Mouse (Mus musculus) limb, embryonic 15.5 days (tissue): Measurements from ENCODE around the gene Pde1a. TPM values are rescaled to one million over a fixed set of nuclear protein-coding genes. Genes with fewer than 3 reads are reported as not detected.
"Not testable (repeated sequence)": the region's sequence is repeated elsewhere in the genome, so short reads cannot be mapped to it uniquely, and the experiment has no call there.

ENCODE experiments used
- ATAC-seq: fragments of 200-750 bp; cut with Nextera tagmentation; 2 replicates; pipeline ENCODE4 v1.8.0; 2017; ENCODE audit warnings: low read depth, moderate TSS enrichment; ENCODE audit not compliant: insufficient number of reproducible peaks, low FRiP score, low TSS enrichment
- H3K27ac ChIP-seq: fragments of 300-500 bp; sonication (generic); 2 replicates; pipeline ENCODE4 v1.5.1; 2015; ENCODE audit warnings: moderate library complexity, mild to moderate bottlenecking, inconsistent platforms
- H3K27me3 ChIP-seq: fragments of 300-500 bp; sonication (generic); 2 replicates; pipeline ENCODE4 v1.6.1; 2015; ENCODE audit warnings: inconsistent platforms
- H3K36me3 ChIP-seq: fragments of 300-500 bp; sonication (generic); 2 replicates; pipeline ENCODE4 v1.6.1; 2015; ENCODE audit warnings: inconsistent platforms
- H3K4me1 ChIP-seq: fragments of 300-500 bp; sonication (generic); 2 replicates; pipeline ENCODE4 v1.6.1; 2015; ENCODE audit warnings: inconsistent platforms
- H3K4me2 ChIP-seq: fragments of 300-500 bp; sonication (generic); 2 replicates; pipeline ENCODE4 v1.6.1; 2015; ENCODE audit warnings: mild to moderate bottlenecking, inconsistent platforms
- H3K4me3 ChIP-seq: fragments of 300-500 bp; sonication (generic); 2 replicates; pipeline ENCODE4 v1.5.1; 2015; ENCODE audit warnings: mild to moderate bottlenecking, inconsistent platforms
- H3K9ac ChIP-seq: fragments of 300-500 bp; sonication (generic); 2 replicates; pipeline ENCODE4 v1.6.1; 2015; ENCODE audit warnings: inconsistent platforms
- H3K9me3 ChIP-seq: fragments of 300-500 bp; sonication (generic); 2 replicates; pipeline ENCODE4 v1.6.1; 2016; ENCODE audit warnings: inconsistent platforms
- WGBS: fragments of 180-500 bp; shearing (Covaris S2); methylation state at CpG from one replicate; pipeline ENCODE4 v1.1.7; 2015; 5-methylcytosine and 5-hydroxymethylcytosine counted together
- polyA plus RNA-seq: library from polyadenylated mRNA; unstranded; fragments of >200 nt; fragmentation: Nextera tagmentation; extraction: Ambion mirVana; gene quantifications from 2 replicates; pipeline ENCODE4 v1.2.1, GENCODE M21; 2015

Gene Pde1a
- polyA plus RNA-seq, 1 experiment from 2014 or later = 4.9 TPM

GRCm38 (mm10) chr2:79856874-79857273 is 272.4 kb downstream of the Pde1a start:
- Histone ChIP-seq H3K27ac (no peak overlapping the region), H3K9me3 (no peaks in the 10 kb centered on the region), H3K27me3 (no peaks in the 10 kb centered on the region), H3K4me1 (no peaks in the 10 kb centered on the region), H3K4me2 (no peak overlapping the region), H3K36me3 (no peaks in the 10 kb centered on the region), H3K4me3 (no peak overlapping the region), H3K9ac (no peak overlapping the region)
- 95% methylated on average over 1 of the region's 1 CpGs for WGBS
- ATAC-seq = no peak

DNA sequence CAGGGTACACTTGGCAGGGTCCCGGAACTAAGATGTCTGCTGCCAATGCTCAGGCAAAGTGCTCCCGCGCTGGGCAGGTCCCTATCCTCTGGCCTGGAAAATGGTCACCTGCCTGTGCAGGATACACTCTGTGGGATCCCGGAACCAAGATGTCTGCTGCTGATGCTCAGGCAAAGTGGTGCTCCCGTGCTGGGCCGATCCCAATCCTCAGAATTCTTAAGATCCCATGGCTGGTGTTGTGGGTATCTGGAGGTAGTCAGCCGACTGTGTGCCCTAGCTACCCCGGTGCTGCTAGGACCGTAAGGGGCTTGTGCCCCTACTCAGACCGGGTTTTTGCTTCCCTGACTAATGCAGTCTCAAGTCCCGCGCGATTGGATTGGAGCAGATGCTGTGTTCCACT is 281.9 kb downstream of the Pde1a start:
- not testable (repeated sequence) for H3K9me3 ChIP-seq, H3K4me1 ChIP-seq, H3K4me3 ChIP-seq, H3K27me3 ChIP-seq, ATAC-seq, H3K36me3 ChIP-seq, H3K27ac ChIP-seq, H3K9ac ChIP-seq, H3K4me2 ChIP-seq
- 86% methylated on average over 13 of the region's 13 CpGs for WGBS

DNA sequence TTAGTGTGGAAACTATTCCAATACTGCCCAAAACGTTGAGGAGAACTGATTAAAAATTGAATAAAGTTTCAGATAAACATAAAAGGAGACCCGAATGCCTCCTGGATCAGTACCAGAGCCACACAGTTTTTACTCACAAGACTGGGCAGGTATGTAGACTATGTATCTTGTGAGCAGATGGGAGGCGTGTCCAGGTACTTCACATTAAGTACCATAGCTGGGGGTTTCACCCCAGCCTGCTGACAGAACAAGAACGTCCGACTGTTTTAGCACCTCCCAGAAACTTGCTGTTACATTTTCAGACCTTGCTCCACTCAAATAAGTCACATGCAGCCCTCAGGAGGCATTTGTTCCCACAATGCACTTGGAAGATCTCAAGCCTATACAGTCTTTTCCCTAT is 289.7 kb downstream of the Pde1a start:
- Histone ChIP-seq H3K4me1 (no peaks in the 10 kb centered on the region), H3K4me3 (no peak overlapping the region), H3K9me3 (no peaks in the 10 kb centered on the region), H3K27ac (no peak overlapping the region), H3K27me3 (no peaks in the 10 kb centered on the region), H3K4me2 (no peak overlapping the region), H3K36me3 (no peaks in the 10 kb centered on the region), H3K9ac (no peak overlapping the region)
- 54% methylated on average over 5 of the region's 5 CpGs for WGBS
- no peak for ATAC-seq

GRCm38 (mm10) chr2:79839090-79839489 is 290.2 kb downstream of the Pde1a start:
- no peak overlapping the region for H3K4me3 ChIP-seq
- ATAC-seq = no peak
- no peak overlapping the region for H3K27ac ChIP-seq
- H3K9ac ChIP-seq = no peak overlapping the region
- H3K9me3 ChIP-seq = no peaks in the 10 kb centered on the region
- no peak overlapping the region for H3K4me2 ChIP-seq
- no peaks in the 10 kb centered on the region for H3K27me3 ChIP-seq
- H3K36me3 ChIP-seq = no peaks in the 10 kb centered on the region
- no peaks in the 10 kb centered on the region for H3K4me1 ChIP-seq
- WGBS = 61% methylated on average over 6 of the region's 6 CpGs

- ATAC-seq = no peak
- Histone ChIP-seq H3K4me2 (no peak overlapping the region), H3K9ac (no peak overlapping the region), H3K9me3 (no peaks in the 10 kb centered on the region), H3K4me1 (no peaks in the 10 kb centered on the region), H3K27ac (no peak overlapping the region), H3K36me3 (no peaks in the 10 kb centered on the region), H3K4me3 (no peak overlapping the region), H3K27me3 (no peaks in the 10 kb centered on the region)
- WGBS = 59% methylated on average over 4 of the region's 4 CpGs
These were observed 303.4 kb downstream of the Pde1a start for GRCm38 (mm10) chr2:79825853-79826252.

DNA sequence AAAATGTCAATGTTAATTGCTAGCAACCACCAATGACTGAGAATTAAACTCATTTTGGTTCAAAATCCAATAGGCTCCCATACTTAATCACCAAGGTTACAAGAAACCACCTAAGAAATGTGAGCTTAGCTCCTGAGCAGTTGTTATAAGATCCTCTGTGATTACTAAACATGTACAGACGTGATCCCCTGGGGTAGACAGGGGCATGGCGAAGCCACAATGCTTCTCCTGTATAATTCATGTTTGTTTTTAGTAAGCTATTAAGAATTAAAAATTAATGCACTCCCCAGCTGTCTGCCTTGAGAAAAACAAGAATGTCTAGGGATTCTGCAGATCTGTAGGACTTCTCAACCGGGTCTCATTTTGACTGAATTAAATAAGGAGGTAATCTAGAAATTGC is 309.7 kb downstream of the Pde1a start:
- H3K4me3 ChIP-seq = no peak overlapping the region
- no peaks in the 10 kb centered on the region for H3K4me1 ChIP-seq
- no peak for ATAC-seq
- no peaks in the 10 kb centered on the region for H3K36me3 ChIP-seq
- no peaks in the 10 kb centered on the region for H3K27me3 ChIP-seq
- H3K9me3 ChIP-seq = no peaks in the 10 kb centered on the region
- no peak overlapping the region for H3K27ac ChIP-seq
- no peak overlapping the region for H3K4me2 ChIP-seq
- H3K9ac ChIP-seq = no peak overlapping the region
- WGBS = 65% methylated on average over 3 of the region's 3 CpGs

DNA sequence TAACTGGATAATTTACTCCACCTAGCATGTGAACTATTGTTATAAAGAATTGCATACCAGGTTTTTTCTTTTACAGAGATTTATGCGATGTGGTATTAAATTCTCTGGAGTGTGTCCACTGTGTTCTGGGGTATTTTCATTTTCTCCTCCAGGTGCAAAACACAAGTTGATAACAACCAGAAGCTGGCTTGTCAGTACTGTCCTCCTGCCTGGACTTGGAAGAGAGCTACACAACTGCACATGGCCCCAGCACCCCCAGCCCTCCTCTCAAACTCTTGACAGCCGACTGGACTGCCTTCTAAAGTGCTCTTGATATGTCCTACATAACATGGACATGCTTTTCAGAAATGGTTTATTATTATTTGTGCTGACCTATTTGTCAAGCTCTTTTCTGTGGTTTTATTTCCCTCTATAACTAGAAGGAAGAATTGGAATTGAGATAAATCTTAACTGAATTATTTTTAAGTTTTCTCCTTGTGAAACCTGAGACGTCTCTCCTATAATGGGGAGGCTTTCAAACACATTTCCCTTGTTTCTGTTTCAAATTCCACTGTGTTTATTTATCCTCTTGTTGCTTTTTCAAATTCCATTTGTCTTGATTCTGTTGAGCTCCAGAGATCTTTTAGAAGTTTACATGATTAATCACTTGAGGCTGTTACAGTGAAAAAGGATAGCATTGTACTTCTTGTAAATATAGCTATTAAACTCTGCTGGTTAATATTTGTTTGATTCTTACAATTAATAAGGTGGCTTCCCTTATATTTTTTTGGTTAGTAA is 313.4 kb downstream of the Pde1a start:
- Histone ChIP-seq H3K4me3 (no peak overlapping the region), H3K4me1 (no peaks in the 10 kb centered on the region), H3K9ac (no peak overlapping the region), H3K27ac (no peak overlapping the region), H3K36me3 (no peaks in the 10 kb centered on the region), H3K27me3 (no peaks in the 10 kb centered on the region), H3K9me3 (no peaks in the 10 kb centered on the region), H3K4me2 (no peak overlapping the region)
- ATAC-seq = no peak
- WGBS = 43% methylated on average over 3 of the region's 3 CpGs

DNA sequence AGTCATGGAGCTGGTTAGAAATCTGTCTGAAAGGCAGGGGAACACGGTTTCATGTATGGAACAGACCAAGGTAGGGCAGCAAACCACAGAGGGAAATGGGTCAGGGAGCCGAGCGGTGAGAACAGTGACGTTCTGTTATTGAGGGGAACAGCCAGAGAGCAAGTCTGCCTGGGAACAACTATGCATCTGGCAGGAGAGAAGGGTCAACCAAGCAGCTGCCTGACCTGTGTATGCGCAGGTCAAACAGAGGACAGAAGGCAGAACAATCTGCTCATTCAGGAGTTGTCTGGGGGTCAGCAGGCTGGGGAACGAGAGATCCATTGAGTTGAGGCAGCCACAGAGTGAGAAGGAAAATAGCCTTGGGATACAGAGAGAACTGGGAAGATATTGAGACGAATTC is 330.6 kb downstream of the Pde1a start:
- H3K9ac ChIP-seq = no peak overlapping the region
- no peaks in the 10 kb centered on the region for H3K36me3 ChIP-seq
- ATAC-seq = no peak
- H3K4me1 ChIP-seq = no peaks in the 10 kb centered on the region
- H3K27ac ChIP-seq = no peak overlapping the region
- no peak overlapping the region for H3K4me3 ChIP-seq
- 40% methylated on average over 7 of the region's 7 CpGs for WGBS
- no peaks in the 10 kb centered on the region for H3K27me3 ChIP-seq
- H3K4me2 ChIP-seq = no peak overlapping the region
- H3K9me3 ChIP-seq = no peaks in the 10 kb centered on the region

- no peaks in the 10 kb centered on the region for H3K36me3 ChIP-seq
- no peaks in the 10 kb centered on the region for H3K4me1 ChIP-seq
- ATAC-seq = no peak
- no peak overlapping the region for H3K4me3 ChIP-seq
- H3K27ac ChIP-seq = no peak overlapping the region
- WGBS = 67% methylated on average over 2 of the region's 2 CpGs
- no peak overlapping the region for H3K4me2 ChIP-seq
- H3K9ac ChIP-seq = no peak overlapping the region
- H3K9me3 ChIP-seq = no peaks in the 10 kb centered on the region
- H3K27me3 ChIP-seq = no peaks in the 10 kb centered on the region
These were observed 331.8 kb downstream of the Pde1a start for GRCm38 (mm10) chr2:79797444-79797843.

- no peak overlapping the region for H3K9ac ChIP-seq
- H3K4me3 ChIP-seq = no peak overlapping the region
- H3K9me3 ChIP-seq = no peaks in the 10 kb centered on the region
- 75% methylated on average over 2 of the region's 2 CpGs for WGBS
- H3K36me3 ChIP-seq = no peaks in the 10 kb centered on the region
- no peaks in the 10 kb centered on the region for H3K4me1 ChIP-seq
- H3K27ac ChIP-seq = no peak overlapping the region
- H3K4me2 ChIP-seq = no peak overlapping the region
- H3K27me3 ChIP-seq = no peaks in the 10 kb centered on the region
- ATAC-seq = no peak
These were observed 336.1 kb downstream of the Pde1a start for GRCm38 (mm10) chr2:79793186-79793585.

DNA sequence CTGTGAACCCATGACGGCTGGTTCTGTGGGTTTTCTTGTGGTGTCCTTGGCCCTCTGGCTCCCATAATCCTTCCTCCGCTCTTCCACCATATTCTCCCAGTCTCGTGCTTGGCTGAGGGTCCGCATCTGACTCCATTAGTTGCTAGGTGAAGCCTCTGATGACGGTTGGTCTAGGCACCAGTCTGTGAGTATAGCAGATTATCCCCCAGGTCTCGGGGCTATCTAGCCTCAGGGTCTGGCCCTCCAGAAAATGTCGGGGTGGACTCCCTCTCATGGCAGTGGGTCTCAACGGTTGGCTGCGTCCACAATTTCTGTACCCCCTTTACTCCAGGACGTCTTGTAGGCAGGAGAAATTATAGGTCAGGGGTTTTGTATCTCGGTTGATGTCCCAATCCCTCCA is 342.8 kb downstream of the Pde1a start:
- 88% methylated on average over 11 of the region's 11 CpGs for WGBS
- no peaks in the 10 kb centered on the region for H3K9me3 ChIP-seq

GRCm38 (mm10) chr2:79785541-79786134 is 343.6 kb downstream of the Pde1a start:
- H3K27ac ChIP-seq = 0 out of 2 replicates have a peak overlapping the region, but pooled peaks have one; percentile 33
- no peaks in the 10 kb centered on the region for H3K27me3 ChIP-seq
- ATAC-seq = no peak
- H3K9me3 ChIP-seq = no peaks in the 10 kb centered on the region
- no peak overlapping the region for H3K4me3 ChIP-seq
- WGBS = 29% methylated on average over 8 of the region's 8 CpGs
- H3K4me2 ChIP-seq = no peak overlapping the region
- H3K9ac ChIP-seq = no peak overlapping the region
- H3K36me3 ChIP-seq = no peaks in the 10 kb centered on the region
- 0 out of 2 replicates have a peak, but pooled peaks cover 7% of the 10 kb centered on the region for H3K4me1 ChIP-seq

More for the DNA sequence above, 342.8 kb downstream of the Pde1a start:
- H3K27ac ChIP-seq = no peak overlapping the region
- no peaks in the 10 kb centered on the region for H3K27me3 ChIP-seq
- ATAC-seq = no peak
- H3K9ac ChIP-seq = no peak overlapping the region
- H3K4me1 ChIP-seq = 0 out of 2 replicates have a peak, but pooled peaks cover 7% of the 10 kb centered on the region
- no peak overlapping the region for H3K4me2 ChIP-seq
- H3K36me3 ChIP-seq = no peaks in the 10 kb centered on the region
- no peak overlapping the region for H3K4me3 ChIP-seq
